8 mouse cellular contexts compared by ENCODE assay signal in genomic region chr3:96332631-96333395, GRCm38 (mm10). TPM values are rescaled to one million over a fixed set of nuclear protein-coding genes. Genes with fewer than 3 reads are reported as not detected.
DNase-seq lines count a peak whose midpoint lies in the region; ATAC-seq and TF ChIP-seq lines count a peak whose summit lies in the region.

No protein-coding gene starts in this region.

- no peaks in the 10 kb centered on the region for H3K36me3 ChIP-seq in midbrain, embryonic 12.5 days
- H3K36me3 ChIP-seq in midbrain, embryonic 13.5 days = no peaks in the 10 kb centered on the region
- H3K36me3 ChIP-seq in intestine, postnatal 0 days (ENCODE audit: control insufficient read depth, insufficient read depth) = no peaks in the 10 kb centered on the region

- H3K9ac ChIP-seq in midbrain, embryonic 12.5 days (replicated peaks) = no peak overlapping the region
- H3K9ac ChIP-seq in midbrain, embryonic 13.5 days (replicated peaks) = no peak overlapping the region
- no peak overlapping the region for H3K9ac ChIP-seq in intestine, postnatal 0 days (ENCODE audit: low read depth, low read length)

- DNase-seq in adrenal gland, postnatal 10 days = peak; percentile 6
- no peak for DNase-seq in adrenal gland, postnatal 4 days (ENCODE audit: low spot score in 2 of 2)
- peak; percentile 66 for DNase-seq in thymus, postnatal 0 days (ENCODE audit: low spot score)
- no peak for DNase-seq in urinary bladder, postnatal 36 days (ENCODE audit: low spot score in 2 of 2)
- DNase-seq in right cerebral cortex, postnatal 14 days = no peak

- no peak for TF ChIP-seq CTCF in intestine, postnatal 0 days (IDR thresholded peaks at IDR 0.05; ENCODE audit: low read depth)

- H3K4me1 ChIP-seq in midbrain, embryonic 12.5 days = peaks cover 7% of the 10 kb centered on the region
- H3K4me1 ChIP-seq in midbrain, embryonic 13.5 days (replicated peaks) = peaks cover 6% of the 10 kb centered on the region; the same call in 1 of the 2 replicates
- H3K4me1 ChIP-seq in intestine, postnatal 0 days (replicated peaks; ENCODE audit: control insufficient read depth, insufficient read depth, low read length) = no peaks in the 10 kb centered on the region

- peaks cover 91% of the 10 kb centered on the region for H3K27me3 ChIP-seq in midbrain, embryonic 12.5 days
- peaks cover 93% of the 10 kb centered on the region for H3K27me3 ChIP-seq in midbrain, embryonic 13.5 days
- H3K27me3 ChIP-seq in intestine, postnatal 0 days (replicated peaks; ENCODE audit: control insufficient read depth, insufficient read depth, low read length) = peaks cover 82% of the 10 kb centered on the region

- WGBS in midbrain, embryonic 12.5 days = 3% methylated on average over 27 of the region's 27 CpGs
- 3% methylated on average over 27 of the region's 27 CpGs for WGBS in midbrain, embryonic 13.5 days
- 14% methylated on average over 27 of the region's 27 CpGs for WGBS in intestine, postnatal 0 days

- H3K4me3 ChIP-seq in midbrain, embryonic 12.5 days = no peak overlapping the region
- H3K4me3 ChIP-seq in midbrain, embryonic 13.5 days (replicated peaks) = no peak overlapping the region
- H3K4me3 ChIP-seq in intestine, postnatal 0 days (ENCODE audit: low read depth, low read length) = no peak overlapping the region; the same call in 1 of the 2 replicates

- 0 out of 2 replicates have a peak overlapping the region, but pooled peaks have one; percentile 7 for H3K4me2 ChIP-seq in midbrain, embryonic 12.5 days (replicated peaks)
- H3K4me2 ChIP-seq in midbrain, embryonic 13.5 days (replicated peaks) = no peak overlapping the region
- 0 out of 2 replicates have a peak overlapping the region, but pooled peaks have one; percentile 58 for H3K4me2 ChIP-seq in intestine, postnatal 0 days (replicated peaks; ENCODE audit: low read depth)

- H3K27ac ChIP-seq in midbrain, embryonic 12.5 days (replicated peaks) = no peak overlapping the region
- no peak overlapping the region for H3K27ac ChIP-seq in midbrain, embryonic 13.5 days
- H3K27ac ChIP-seq in intestine, postnatal 0 days (ENCODE audit: low read depth, low read length) = no peak overlapping the region

- H3K9me3 ChIP-seq in midbrain, embryonic 12.5 days = no peaks in the 10 kb centered on the region
- H3K9me3 ChIP-seq in midbrain, embryonic 13.5 days = no peaks in the 10 kb centered on the region
- H3K9me3 ChIP-seq in intestine, postnatal 0 days (ENCODE audit: control insufficient read depth) = no peaks in the 10 kb centered on the region

- no peak for ATAC-seq in midbrain, embryonic 12.5 days (ENCODE audit: low FRiP score, low read depth)
- no peak for ATAC-seq in midbrain, embryonic 13.5 days
- ATAC-seq in intestine, postnatal 0 days = no peak

RNA-seq across cellular contexts. Expression of gene Fcgr1, which starts 39.0 kb away (rescaled TPM):
- under 1 TPM; 0.84 to 0.88 TPM for total RNA-seq in adrenal gland, postnatal 10 days (2021)
- total RNA-seq in adrenal gland, postnatal 4 days (2021) = 1 to 10 TPM; 1.1 to 1.8 TPM
- 1.9 and 2.4 TPM in 2 replicates for polyA plus RNA-seq in midbrain, embryonic 12.5 days (2016; fragmentation: Nextera tagmentation; extraction: Ambion mirVana)
- polyA plus RNA-seq in midbrain, embryonic 13.5 days (2015; fragmentation: Nextera tagmentation; extraction: Ambion mirVana) = 1.2 and 1.9 TPM in 2 replicates
- 2.7 TPM in 2 replicates for polyA plus RNA-seq in intestine, postnatal 0 days (2015; fragmentation: Nextera tagmentation; extraction: Ambion mirVana)
- 3.4 and 5.0 TPM in 2 replicates for polyA plus RNA-seq in thymus, postnatal 0 days (2015; fragmentation: Nextera tagmentation; extraction: Ambion mirVana)

Comparison
In these comparisons a context has a peak if more than half of its experiments do, and no peak if none do; other contexts are left out.
1. DNase-seq: peak in adrenal gland, postnatal 10 days (single experiment) and thymus, postnatal 0 days (single experiment); none in adrenal gland, postnatal 4 days (0 of 2), urinary bladder, postnatal 36 days (0 of 2) and right cerebral cortex, postnatal 14 days (single experiment).